Mouse (Mus musculus) NIH3T3 (cell line): ENCODE measurements around the gene Ccdc126.
A peak's percentile ranks its signal among the peaks of the same experiment; 100 is the strongest.

Experiments
- DNase-seq: peaks from one replicate; pipeline ENCODE4 v3.0.0-alpha.2; 2012; ENCODE audit warnings: low read depth

Gene Ccdc126

GRCm38 (mm10) chr6:49318966-49319594 is at the start of gene Ccdc126:
Ccdc126 (plus strand) TSS chr6:49319274.
- DNase-seq, result peak; percentile 99

- DNase-seq, result peak; percentile 55
These were observed 49.2 kb upstream of the Ccdc126 start for GRCm38 (mm10) chr6:49269923-49270322.

DNA sequence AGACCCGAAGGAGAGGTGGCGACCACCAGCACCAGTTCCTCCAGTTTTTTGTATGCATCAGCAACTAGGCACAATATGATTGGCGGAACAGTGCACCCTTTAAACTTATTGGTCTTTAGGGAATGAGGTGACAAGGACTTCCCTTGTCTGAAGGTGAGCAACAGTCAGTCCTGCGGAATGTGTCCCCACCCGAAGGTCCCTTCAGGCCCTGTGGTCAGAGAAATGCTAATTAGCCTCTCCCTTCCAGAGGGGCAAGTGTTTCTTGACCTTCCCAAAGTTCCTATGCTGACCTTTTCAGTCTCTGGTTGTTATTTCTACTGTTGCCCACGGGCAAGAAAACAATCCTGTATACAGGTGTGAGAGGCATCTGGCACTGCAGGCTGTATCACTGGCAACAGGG is 47.3 kb upstream of the Ccdc126 start:
- no peak for DNase-seq

- no peak for DNase-seq
These were observed 46.2 kb upstream of the Ccdc126 start for GRCm38 (mm10) chr6:49272863-49273262.

- DNase-seq, result no peak
These were observed 45.1 kb upstream of the Ccdc126 start for GRCm38 (mm10) chr6:49273934-49274333.

GRCm38 (mm10) chr6:49274416-49275091 is 44.5 kb upstream of the Ccdc126 start:
- DNase-seq, result no peak

DNA sequence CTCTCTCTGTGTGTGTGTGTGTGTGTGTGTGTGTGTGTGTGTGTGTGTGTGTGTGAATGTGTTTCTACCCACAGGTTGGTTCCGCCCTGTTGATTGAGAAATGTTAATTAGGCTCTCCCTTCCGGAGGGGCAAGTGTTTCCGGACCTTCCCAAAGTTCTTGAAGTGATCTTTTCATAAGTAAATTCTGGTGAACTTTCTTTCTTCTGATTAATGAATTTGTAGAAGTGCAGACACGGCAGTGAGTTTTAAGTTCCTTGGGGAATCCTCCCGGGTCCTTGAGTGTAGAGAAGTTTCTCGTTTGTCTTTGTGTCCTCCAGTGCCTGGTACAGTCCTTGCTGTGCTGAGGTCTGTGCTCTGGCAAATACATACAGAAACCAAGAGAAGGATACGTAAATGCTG is 43.8 kb upstream of the Ccdc126 start:
- no peak for DNase-seq

DNA sequence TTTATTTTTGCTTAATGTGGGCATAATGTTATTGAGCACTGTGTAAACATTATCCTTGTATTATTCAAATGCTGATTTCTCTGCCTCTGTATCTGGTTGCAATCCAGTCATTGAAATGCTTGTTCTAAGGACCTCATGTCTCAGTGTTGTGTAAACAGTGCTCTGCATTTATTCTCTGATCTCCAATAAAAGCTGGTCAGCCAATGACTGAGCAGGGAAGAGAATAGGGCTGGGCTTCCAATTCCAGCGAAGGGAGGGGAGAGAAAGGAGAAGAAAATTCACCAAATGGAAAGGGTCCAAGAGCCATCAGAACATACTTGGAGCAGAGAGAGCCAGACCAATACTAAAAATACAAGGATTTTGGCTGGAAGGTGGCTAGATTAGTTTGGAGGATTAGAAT is 38.1 kb upstream of the Ccdc126 start:
- no peak for DNase-seq

GRCm38 (mm10) chr6:49282122-49282521 is 37.0 kb upstream of the Ccdc126 start:
- DNase-seq, result peak; percentile 75

DNA sequence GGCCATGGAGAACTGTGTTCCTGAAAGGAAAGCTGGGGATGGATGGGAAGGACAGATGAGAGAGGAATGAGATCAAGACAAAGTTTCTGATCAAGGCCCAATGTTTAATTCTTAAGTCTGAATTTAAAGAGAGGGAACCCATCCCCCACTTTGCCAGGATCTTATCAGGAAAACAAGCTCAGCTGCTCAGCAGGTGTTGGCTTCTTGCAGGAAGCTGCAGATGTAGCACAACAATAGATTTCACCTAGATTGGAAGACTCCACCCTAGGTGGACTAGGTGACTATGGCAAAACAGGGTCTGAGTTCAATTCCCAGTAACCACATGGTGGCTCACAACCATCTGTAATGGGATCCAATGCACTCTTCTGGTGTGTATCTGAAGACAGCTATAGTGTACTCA is 20.8 kb upstream of the Ccdc126 start:
- no peak for DNase-seq

- DNase-seq, result peak; percentile 43
These were observed 4.3 kb upstream of the Ccdc126 start for GRCm38 (mm10) chr6:49314821-49315220.

DNA sequence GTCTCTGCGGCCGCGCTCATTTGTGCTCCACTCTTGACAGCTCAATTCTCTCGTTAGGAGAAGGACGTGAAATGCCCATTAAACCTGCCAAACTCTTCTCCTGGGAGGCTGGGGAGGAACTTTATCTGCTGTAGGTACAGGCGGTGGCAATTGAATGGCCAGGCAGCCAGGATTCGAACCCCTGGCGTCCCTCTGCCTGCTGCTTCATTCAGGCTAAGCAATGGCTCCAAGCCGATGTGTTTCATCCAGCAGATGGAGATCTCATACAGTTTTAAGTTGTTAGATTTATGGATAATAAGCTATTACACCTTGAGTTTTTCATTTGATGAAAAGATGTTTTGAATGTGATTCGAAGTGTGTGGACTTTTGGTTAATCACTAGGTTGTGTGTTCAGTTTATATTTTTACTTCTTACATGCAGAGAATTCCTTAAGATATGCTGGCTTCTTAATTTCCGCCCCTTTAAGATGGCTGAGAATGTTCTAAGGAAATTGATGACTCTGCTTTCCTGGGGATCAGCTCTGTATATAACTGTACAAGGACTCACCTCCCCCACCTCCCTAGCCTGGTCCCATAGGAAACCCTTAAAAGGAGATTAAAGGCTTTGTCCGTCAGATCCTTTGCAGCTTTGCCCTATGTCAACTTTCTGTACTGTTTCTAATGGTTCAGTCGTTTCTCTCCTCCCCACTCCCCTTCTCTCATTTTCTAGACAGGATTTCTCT is 681 bp downstream of the Ccdc126 start:
- DNase-seq, result peak; percentile 71

GRCm38 (mm10) chr6:49321341-49321740 is 2.3 kb downstream of the Ccdc126 start:
- no peak for DNase-seq

GRCm38 (mm10) chr6:49322056-49322455 is 3.0 kb downstream of the Ccdc126 start:
- no peak for DNase-seq

DNA sequence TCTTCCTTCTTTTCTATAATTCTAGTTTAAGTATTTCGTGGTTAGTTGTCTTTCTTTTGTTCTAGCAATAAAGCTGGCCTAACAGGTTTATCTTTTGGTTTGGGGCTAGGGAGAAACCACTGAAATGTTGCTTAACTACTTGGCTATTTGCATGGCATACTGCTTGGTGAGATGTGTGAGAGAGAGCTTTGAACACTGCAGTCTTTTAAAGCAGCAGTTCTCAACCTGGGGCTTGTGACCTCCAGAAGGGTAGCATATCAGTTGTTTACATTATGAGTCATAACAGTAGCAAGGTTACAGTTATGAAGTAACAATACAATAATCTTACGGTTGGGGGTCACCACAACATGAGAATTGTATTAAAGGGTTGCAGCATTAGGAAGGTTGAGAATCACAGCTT is 3.9 kb downstream of the Ccdc126 start:
- no peak for DNase-seq

DNA sequence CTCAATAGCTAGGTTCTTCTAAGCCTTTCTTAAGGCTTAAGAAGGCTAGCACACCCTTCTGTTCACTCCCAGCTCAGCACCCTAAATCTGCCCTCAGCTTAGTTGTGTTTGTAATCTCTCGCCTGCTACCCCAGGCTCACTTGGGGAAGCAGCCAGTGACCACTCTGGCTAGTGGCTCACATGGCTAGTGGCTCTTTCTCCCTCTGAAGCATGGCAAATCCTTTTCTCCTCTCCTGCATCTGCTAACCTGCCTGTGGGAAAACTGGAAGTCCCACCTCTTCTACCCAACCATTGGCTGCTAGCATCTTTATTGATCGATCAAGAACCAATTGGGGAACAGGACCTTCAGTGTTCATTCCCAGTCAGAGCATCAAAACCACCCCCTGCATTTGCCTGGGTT is 5.5 kb downstream of the Ccdc126 start:
- no peak for DNase-seq

GRCm38 (mm10) chr6:49325294-49325693 is 6.2 kb downstream of the Ccdc126 start:
- peak; percentile 26 for DNase-seq

- DNase-seq, result no peak
These were observed 7.8 kb downstream of the Ccdc126 start for GRCm38 (mm10) chr6:49326846-49327245.

- no peak for DNase-seq
These were observed 12.4 kb downstream of the Ccdc126 start for GRCm38 (mm10) chr6:49331369-49332059.

GRCm38 (mm10) chr6:49332060-49332370 is 12.9 kb downstream of the Ccdc126 start:
- no peak for DNase-seq

GRCm38 (mm10) chr6:49338566-49338965 is 19.5 kb downstream of the Ccdc126 start:
- DNase-seq, result peak; percentile 15

DNA sequence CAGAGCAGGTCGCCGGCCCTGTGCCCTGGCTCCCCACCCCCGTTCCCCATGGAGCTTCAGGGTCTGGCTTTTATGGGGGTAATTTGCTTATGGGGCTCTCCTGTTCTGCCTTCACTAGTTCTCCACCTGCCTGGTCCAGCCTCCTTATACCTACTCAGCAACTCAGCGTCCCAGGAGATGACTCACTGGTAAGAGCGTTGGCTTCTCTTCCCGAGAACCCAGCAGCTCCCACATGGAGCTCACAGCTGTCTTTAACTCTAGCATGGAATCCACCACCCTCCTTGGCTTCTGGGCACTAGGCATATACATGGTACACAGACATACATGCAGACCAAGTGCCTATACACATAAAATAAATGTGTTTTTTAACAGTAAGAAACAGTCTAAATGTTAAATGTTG is 20.1 kb downstream of the Ccdc126 start:
- no peak for DNase-seq
